ENCODE assay signal across 9 mouse cellular contexts in the genomic region with DNA sequence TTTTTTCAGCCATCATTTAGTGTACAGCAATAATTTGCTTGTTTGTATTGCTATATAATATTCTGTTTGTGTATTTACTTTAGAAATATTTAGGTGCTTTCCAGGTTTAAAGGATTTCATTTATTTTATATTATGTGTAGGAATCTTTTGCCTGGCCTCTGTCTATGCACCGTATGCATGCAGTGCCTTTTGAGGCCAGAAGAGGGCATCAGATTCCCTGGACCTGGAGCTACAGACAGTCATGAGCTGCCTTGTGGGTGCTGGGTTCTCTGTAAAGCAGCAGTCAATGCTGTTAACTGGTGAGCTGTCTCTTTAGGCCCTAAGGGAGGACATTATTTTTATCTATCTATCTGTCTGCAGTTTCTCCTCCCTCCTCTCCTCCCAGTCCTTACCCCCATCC. TPM values are rescaled to one million over a fixed set of nuclear protein-coding genes. Genes with fewer than 3 reads are reported as not detected.
DNase-seq lines count a peak whose midpoint lies in the region; ATAC-seq and TF ChIP-seq lines count a peak whose summit lies in the region.
"Had no signal": no experiment of that assay in that cellular context is flagged by ENCODE, and none has a peak within 500 bp of the region (broad histone marks: within the 10 kb centered on the region; RNA-seq: fewer than 3 reads in every experiment).

No protein-coding gene starts in this region.

- 14% methylated on average over 1 of the region's 1 CpGs for WGBS in forebrain, embryonic 11.5 days
- 24% methylated on average over 1 of the region's 1 CpGs for WGBS in forebrain, embryonic 16.5 days
- WGBS in liver, embryonic 12.5 days (ENCODE audit: insufficient replicate concordance) = 29% methylated on average over 1 of the region's 1 CpGs
- WGBS in heart, postnatal 0 days = 17% methylated on average over 1 of the region's 1 CpGs

- no peak overlapping the region for H3K9ac ChIP-seq in forebrain, embryonic 11.5 days (ENCODE audit: low read length)
- H3K9ac ChIP-seq in forebrain, embryonic 16.5 days (replicated peaks; ENCODE audit: low read depth, low read length) = no peak overlapping the region
- no peak overlapping the region for H3K9ac ChIP-seq in liver, embryonic 12.5 days
- no peak overlapping the region for H3K9ac ChIP-seq in heart, postnatal 0 days (replicated peaks; ENCODE audit: low read depth, low read length)

- H3K4me1 ChIP-seq in forebrain, embryonic 11.5 days (replicated peaks; ENCODE audit: control insufficient read depth, insufficient read depth, low read length) = peaks cover 2% of the 10 kb centered on the region; the same call in 1 of the 2 replicates
- peaks cover 8% of the 10 kb centered on the region for H3K4me1 ChIP-seq in forebrain, embryonic 16.5 days (replicated peaks; ENCODE audit: control insufficient read depth, insufficient read depth, low read length)
- peaks cover 16% of the 10 kb centered on the region for H3K4me1 ChIP-seq in liver, embryonic 12.5 days
- H3K4me1 ChIP-seq in heart, postnatal 0 days (ENCODE audit: control insufficient read depth, insufficient read depth) = no peaks in the 10 kb centered on the region; the same call in 1 of the 2 replicates

- ATAC-seq in forebrain, embryonic 11.5 days (replicated peaks; ENCODE audit: low FRiP score) = no peak
- ATAC-seq in forebrain, embryonic 16.5 days = no peak
- no peak for ATAC-seq in liver, embryonic 12.5 days
- no peak; the same call in 1 of the 2 replicates for ATAC-seq in heart, postnatal 0 days (ENCODE audit: insufficient read depth, low read depth)

- no peak overlapping the region for H3K4me2 ChIP-seq in forebrain, embryonic 11.5 days (ENCODE audit: low read depth, low read length, severe bottlenecking)
- no peak overlapping the region for H3K4me2 ChIP-seq in forebrain, embryonic 16.5 days (ENCODE audit: low read length)
- no peak overlapping the region for H3K4me2 ChIP-seq in liver, embryonic 12.5 days
- no peak overlapping the region for H3K4me2 ChIP-seq in heart, postnatal 0 days (ENCODE audit: low read depth, low read length)

- no peaks in the 10 kb centered on the region for H3K36me3 ChIP-seq in forebrain, embryonic 11.5 days (ENCODE audit: control insufficient read depth, insufficient read depth, low read length)
- no peaks in the 10 kb centered on the region for H3K36me3 ChIP-seq in forebrain, embryonic 16.5 days (ENCODE audit: control insufficient read depth, insufficient read depth)
- no peaks in the 10 kb centered on the region for H3K36me3 ChIP-seq in liver, embryonic 12.5 days
- no peaks in the 10 kb centered on the region for H3K36me3 ChIP-seq in heart, postnatal 0 days (replicated peaks; ENCODE audit: control insufficient read depth, insufficient read depth, low read length)

- peak; percentile 68 for DNase-seq in forebrain, embryonic 11.5 days (ENCODE audit: low spot score)
- peak; percentile 44 for DNase-seq in liver
- peak; percentile 51 to 61 for DNase-seq in adrenal gland, postnatal 36 days
- DNase-seq in heart, postnatal 0 days (ENCODE audit: low spot score) = no peak
- DNase-seq in lung, postnatal 25 days (ENCODE audit: low spot score) = peak; percentile 57
- DNase-seq in thymus, adult 18-20 months = peak; percentile 10 to 29

- TF ChIP-seq EP300 in heart, postnatal 0 days (IDR thresholded peaks at IDR 0.05; ENCODE audit: low read depth) = no peak

- no peak overlapping the region for H3K27ac ChIP-seq in forebrain, embryonic 11.5 days (ENCODE audit: low read depth, low read length)
- H3K27ac ChIP-seq in forebrain, embryonic 16.5 days (ENCODE audit: low read length) = no peak overlapping the region
- H3K27ac ChIP-seq in liver, embryonic 12.5 days = no peak overlapping the region
- H3K27ac ChIP-seq in heart, postnatal 0 days (ENCODE audit: low read depth) = no peak overlapping the region

- no peaks in the 10 kb centered on the region for H3K9me3 ChIP-seq in forebrain, embryonic 11.5 days (ENCODE audit: control insufficient read depth, low read length)
- no peaks in the 10 kb centered on the region for H3K9me3 ChIP-seq in forebrain, embryonic 16.5 days (ENCODE audit: control insufficient read depth, low read length)
- H3K9me3 ChIP-seq in liver, embryonic 12.5 days (replicated peaks) = no peaks in the 10 kb centered on the region
- no peaks in the 10 kb centered on the region for H3K9me3 ChIP-seq in heart, postnatal 0 days (replicated peaks; ENCODE audit: control insufficient read depth, low read length)

- H3K27me3 ChIP-seq in forebrain, embryonic 11.5 days (ENCODE audit: control insufficient read depth, insufficient read depth, low read length) = no peaks in the 10 kb centered on the region
- no peaks in the 10 kb centered on the region for H3K27me3 ChIP-seq in forebrain, embryonic 16.5 days (replicated peaks; ENCODE audit: control insufficient read depth, insufficient read depth, low read length)
- H3K27me3 ChIP-seq in liver, embryonic 12.5 days (replicated peaks) = no peaks in the 10 kb centered on the region; the same call in 1 of the 2 replicates
- no peaks in the 10 kb centered on the region for H3K27me3 ChIP-seq in heart, postnatal 0 days (ENCODE audit: control insufficient read depth, insufficient read depth, low read length)

- no peak overlapping the region for H3K4me3 ChIP-seq in forebrain, embryonic 11.5 days (ENCODE audit: low read depth, low read length)
- H3K4me3 ChIP-seq in forebrain, embryonic 16.5 days (replicated peaks; ENCODE audit: low read length) = no peak overlapping the region
- no peak overlapping the region for H3K4me3 ChIP-seq in liver, embryonic 12.5 days
- no peak overlapping the region for H3K4me3 ChIP-seq in heart, postnatal 0 days (ENCODE audit: low read depth, low read length)

- TF ChIP-seq CTCF in heart, postnatal 0 days (IDR thresholded peaks at IDR 0.05; ENCODE audit: low read depth) = peak; percentile 68

RNA-seq across cellular contexts. Expression of a gene that starts 3.0 kb away (rescaled TPM):
- polyA plus RNA-seq in forebrain, embryonic 11.5 days (2014; fragmentation: Nextera tagmentation; extraction: Ambion mirVana) = 1.6 and 1.9 TPM in 2 replicates
- polyA plus RNA-seq in forebrain, embryonic 16.5 days (2015; fragmentation: Nextera tagmentation; extraction: Ambion mirVana) = 1.7 and 1.8 TPM in 2 replicates
- polyA plus RNA-seq in liver, embryonic 12.5 days (2016; fragmentation: Nextera tagmentation; extraction: Ambion mirVana) = 0.10 and 0.37 TPM in 2 replicates
- total RNA-seq in adrenal gland, postnatal 36 days (2021) = 1 to 10 TPM in 1 of 2 experiments, under 1 TPM in 1; 0.96 to 1.3 TPM
- total RNA-seq in heart, postnatal 0 days (2014; rRNA removed; ENCODE audit: low replicate concordance) = not detected in 2 replicates
- 0.47 and 0.51 TPM in 2 replicates for polyA plus RNA-seq in heart, postnatal 0 days (2015; fragmentation: Nextera tagmentation; extraction: Ambion mirVana)

RNA-seq across cellular contexts. Expression of a gene that starts 3.1 kb away (rescaled TPM):
- 0.15 TPM in 1 of 2 replicates, not detected in the other for polyA plus RNA-seq in forebrain, embryonic 11.5 days (2014; fragmentation: Nextera tagmentation; extraction: Ambion mirVana)
- polyA plus RNA-seq in forebrain, embryonic 16.5 days (2015; fragmentation: Nextera tagmentation; extraction: Ambion mirVana) = not detected in 2 replicates
- polyA plus RNA-seq in liver, embryonic 12.5 days (2016; fragmentation: Nextera tagmentation; extraction: Ambion mirVana) = 0.13 TPM in 1 of 2 replicates, not detected in the other
- total RNA-seq in adrenal gland, postnatal 36 days (2021) = not detected
- total RNA-seq in heart, postnatal 0 days (2014; rRNA removed; ENCODE audit: low replicate concordance) = not detected in 2 replicates
- polyA plus RNA-seq in heart, postnatal 0 days (2015; fragmentation: Nextera tagmentation; extraction: Ambion mirVana) = not detected in 2 replicates
- total RNA-seq: layer of hippocampus, postnatal 10 days had no signal

RNA-seq across cellular contexts. Expression of a gene that starts 29.6 kb away (rescaled TPM):
- polyA plus RNA-seq in forebrain, embryonic 11.5 days (2014; fragmentation: Nextera tagmentation; extraction: Ambion mirVana) = 17.6 and 18.7 TPM in 2 replicates
- 19.1 and 22.4 TPM in 2 replicates for polyA plus RNA-seq in forebrain, embryonic 16.5 days (2015; fragmentation: Nextera tagmentation; extraction: Ambion mirVana)
- 4.4 and 4.6 TPM in 2 replicates for polyA plus RNA-seq in liver, embryonic 12.5 days (2016; fragmentation: Nextera tagmentation; extraction: Ambion mirVana)
- total RNA-seq in adrenal gland, postnatal 36 days (2021) = 10 to 100 TPM; 17.8 to 18.6 TPM
- total RNA-seq in heart, postnatal 0 days (2014; rRNA removed; ENCODE audit: low replicate concordance) = 0.85 and 28.0 TPM in 2 replicates
- polyA plus RNA-seq in heart, postnatal 0 days (2015; fragmentation: Nextera tagmentation; extraction: Ambion mirVana) = 15.8 and 19.0 TPM in 2 replicates

RNA-seq across cellular contexts. Expression of a gene that starts 29.7 kb away (rescaled TPM):
- 19.6 and 20.4 TPM in 2 replicates for polyA plus RNA-seq in forebrain, embryonic 11.5 days (2014; fragmentation: Nextera tagmentation; extraction: Ambion mirVana)
- polyA plus RNA-seq in forebrain, embryonic 16.5 days (2015; fragmentation: Nextera tagmentation; extraction: Ambion mirVana) = 56.7 and 58.2 TPM in 2 replicates
- 12.6 and 13.0 TPM in 2 replicates for polyA plus RNA-seq in liver, embryonic 12.5 days (2016; fragmentation: Nextera tagmentation; extraction: Ambion mirVana)
- total RNA-seq in adrenal gland, postnatal 36 days (2021) = 100 to 1,000 TPM; 125 to 146 TPM
- 8.3 and 11.3 TPM in 2 replicates for total RNA-seq in heart, postnatal 0 days (2014; rRNA removed; ENCODE audit: low replicate concordance)
- polyA plus RNA-seq in heart, postnatal 0 days (2015; fragmentation: Nextera tagmentation; extraction: Ambion mirVana) = 27.2 and 27.3 TPM in 2 replicates

RNA-seq across cellular contexts. Expression of a gene that starts 30.1 kb away (rescaled TPM):
- 13.0 and 13.2 TPM in 2 replicates for polyA plus RNA-seq in forebrain, embryonic 11.5 days (2014; fragmentation: Nextera tagmentation; extraction: Ambion mirVana)
- 14.3 and 15.1 TPM in 2 replicates for polyA plus RNA-seq in forebrain, embryonic 16.5 days (2015; fragmentation: Nextera tagmentation; extraction: Ambion mirVana)
- polyA plus RNA-seq in liver, embryonic 12.5 days (2016; fragmentation: Nextera tagmentation; extraction: Ambion mirVana) = 0.35 and 0.48 TPM in 2 replicates
- total RNA-seq in adrenal gland, postnatal 36 days (2021) = 1 to 10 TPM; 3.7 to 4.3 TPM
- 1.9 and 2.2 TPM in 2 replicates for total RNA-seq in heart, postnatal 0 days (2014; rRNA removed; ENCODE audit: low replicate concordance)
- polyA plus RNA-seq in heart, postnatal 0 days (2015; fragmentation: Nextera tagmentation; extraction: Ambion mirVana) = 1.5 and 1.6 TPM in 2 replicates
